Mouse (Mus musculus) heart, embryonic 10.5 days (tissue): ENCODE results near the gene Slc35g2. TPM values are rescaled to one million over a fixed set of nuclear protein-coding genes. Genes with fewer than 3 reads are reported as not detected.

Source experiments
- DNase-seq: peaks from one replicate; pipeline ENCODE4 v3.0.0-alpha.2; 2017; ENCODE audit warnings: low spot score
- H3K27ac ChIP-seq: fragments of 300-500 bp; sonication (generic); 2 replicates; pipeline ENCODE4 v1.5.1; 2016; ENCODE audit warnings: mild to moderate bottlenecking
- H3K27me3 ChIP-seq: fragments of 300-500 bp; sonication (generic); 2 replicates; pipeline ENCODE4 v1.6.1; 2016; ENCODE audit warnings: mild to moderate bottlenecking; ENCODE audit not compliant: poor library complexity, insufficient read depth, severe bottlenecking
- H3K36me3 ChIP-seq: fragments of 300-500 bp; sonication (generic); 2 replicates; pipeline ENCODE4 v1.6.1; 2016; ENCODE audit warnings: mild to moderate bottlenecking, moderate library complexity
- H3K4me1 ChIP-seq: fragments of 300-500 bp; sonication (generic); 2 replicates; pipeline ENCODE4 v1.6.1; 2016; ENCODE audit warnings: mild to moderate bottlenecking
- H3K4me3 ChIP-seq: fragments of 300-500 bp; sonication (generic); 2 replicates; pipeline ENCODE4 v1.5.1; 2016; ENCODE audit warnings: mild to moderate bottlenecking, moderate library complexity
- H3K9me3 ChIP-seq: fragments of 300-500 bp; sonication (generic); 2 replicates; pipeline ENCODE4 v1.6.1; 2016; ENCODE audit warnings: mild to moderate bottlenecking, moderate library complexity
- WGBS: fragments of 180-500 bp; shearing (Covaris S2); methylation state at CpG from one replicate; pipeline ENCODE4 v1.1.7; 2016; 5-methylcytosine and 5-hydroxymethylcytosine counted together
- polyA plus RNA-seq: library from polyadenylated mRNA; unstranded; fragments of >200 nt; fragmentation: Nextera tagmentation; extraction: Ambion mirVana; gene quantifications from 2 replicates; pipeline ENCODE4 v1.2.1, GENCODE M21; 2016

Gene Slc35g2
- polyA plus RNA-seq, 1 experiment from 2014 or later = 9.0 TPM

DNA sequence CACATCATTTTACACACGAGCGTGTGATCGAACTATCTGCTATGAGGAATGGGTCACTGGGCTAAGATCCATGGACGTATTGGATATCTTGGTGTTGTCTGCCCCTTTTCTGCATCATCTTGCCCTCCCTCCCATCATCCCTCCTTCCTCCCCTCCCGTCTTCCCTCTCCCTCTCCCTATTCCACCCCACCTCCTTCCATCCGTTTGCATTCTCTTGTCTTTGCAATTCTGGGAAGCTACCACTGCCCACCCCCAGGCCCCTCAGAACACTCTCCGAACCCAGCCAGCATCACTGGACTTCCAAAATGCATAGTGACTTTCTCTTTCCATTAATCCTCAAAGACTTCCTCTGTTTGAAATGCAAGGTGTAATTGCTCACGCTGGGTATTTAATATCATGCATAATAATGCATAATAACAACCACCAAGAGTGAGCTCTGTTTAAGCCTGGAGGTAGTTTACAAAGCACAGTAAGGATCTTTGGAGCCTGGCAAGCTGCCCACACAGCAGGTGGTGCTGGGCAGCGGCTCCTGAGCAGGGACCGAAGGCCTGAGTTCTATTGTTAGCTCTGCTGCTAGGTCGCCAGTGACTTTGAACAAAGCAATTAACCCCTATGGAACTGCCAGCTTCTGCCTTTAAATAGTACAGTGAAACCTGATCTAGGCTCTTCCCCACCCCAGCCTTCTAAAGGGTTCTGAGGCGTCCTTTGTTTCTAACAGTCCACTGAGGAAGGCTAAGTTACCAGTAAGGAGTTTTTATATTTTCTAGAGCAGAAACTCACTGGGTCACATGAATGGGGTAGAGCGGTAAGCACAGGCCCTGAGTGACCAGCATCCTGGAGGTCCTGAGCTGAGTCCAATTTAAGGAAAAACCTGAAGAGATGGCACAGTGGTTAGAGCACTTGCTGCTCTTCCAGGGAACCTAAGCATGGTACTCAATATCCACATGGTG, 10.9 kb upstream of the Slc35g2 start:
- Histone ChIP-seq H3K9me3 (no peaks in the 10 kb centered on the region), H3K36me3 (no peaks in the 10 kb centered on the region), H3K27me3 (no peaks in the 10 kb centered on the region), H3K4me3 (no peak overlapping the region), H3K27ac (peak overlapping the region; percentile 56), H3K4me1 (peaks cover 23% of the 10 kb centered on the region)
- DNase-seq = no peak
- WGBS = 40% methylated on average over 13 of the region's 13 CpGs

- no peak overlapping the region for H3K4me3 ChIP-seq
- H3K36me3 ChIP-seq = no peaks in the 10 kb centered on the region
- H3K27me3 ChIP-seq = no peaks in the 10 kb centered on the region
- H3K4me1 ChIP-seq = peaks cover 23% of the 10 kb centered on the region
- DNase-seq = no peak
- H3K27ac ChIP-seq = no peak overlapping the region
- WGBS = 67% methylated on average over 20 of the region's 20 CpGs
- H3K9me3 ChIP-seq = no peaks in the 10 kb centered on the region
Observed at GRCm38 (mm10) chr9:100580196-100580740, 9.4 kb upstream of the Slc35g2 start.

DNA sequence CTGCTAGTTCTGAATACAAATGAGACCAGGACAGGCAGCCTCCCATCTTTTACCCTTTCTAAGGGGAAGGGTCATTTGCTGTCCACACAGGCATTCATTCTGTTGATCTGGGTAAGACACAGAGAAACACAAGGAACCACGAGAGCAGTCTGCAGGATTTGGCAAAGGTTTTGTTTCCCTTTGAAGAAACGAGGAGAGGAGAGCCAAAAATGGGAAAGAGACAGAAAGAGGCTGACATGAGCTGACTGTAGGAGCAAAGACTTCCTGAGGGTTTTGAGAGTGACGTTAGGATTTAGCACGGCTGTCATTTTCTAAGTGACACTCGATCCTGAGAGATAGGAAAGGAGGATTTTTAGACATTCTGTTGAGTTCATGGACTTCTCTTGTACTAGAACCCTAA, 3.1 kb upstream of the Slc35g2 start:
- WGBS = 56% methylated on average over 5 of the region's 5 CpGs
- H3K36me3 ChIP-seq = no peaks in the 10 kb centered on the region
- no peaks in the 10 kb centered on the region for H3K9me3 ChIP-seq
- DNase-seq = no peak
- no peaks in the 10 kb centered on the region for H3K27me3 ChIP-seq
- no peak overlapping the region for H3K4me3 ChIP-seq
- H3K27ac ChIP-seq = no peak overlapping the region
- peaks cover 11% of the 10 kb centered on the region for H3K4me1 ChIP-seq

- no peaks in the 10 kb centered on the region for H3K36me3 ChIP-seq
- no peak overlapping the region for H3K4me3 ChIP-seq
- no peak overlapping the region for H3K27ac ChIP-seq
- no peak for DNase-seq
- H3K9me3 ChIP-seq = no peaks in the 10 kb centered on the region
- peaks cover 11% of the 10 kb centered on the region for H3K4me1 ChIP-seq
- 63% methylated on average over 2 of the region's 2 CpGs for whole genome bisulfite sequencing
- H3K27me3 ChIP-seq = no peaks in the 10 kb centered on the region
Observed at GRCm38 (mm10) chr9:100573300-100573699, 2.4 kb upstream of the Slc35g2 start.

GRCm38 (mm10) chr9:100571511-100571910, 621 bp upstream of the Slc35g2 start:
- Histone ChIP-seq H3K27me3 (no peaks in the 10 kb centered on the region), H3K9me3 (no peaks in the 10 kb centered on the region), H3K36me3 (no peaks in the 10 kb centered on the region), H3K27ac (0 out of 2 replicates have a peak overlapping the region, but pooled peaks have one; percentile 88), H3K4me1 (peaks cover 11% of the 10 kb centered on the region), H3K4me3 (peak overlapping the region; percentile 84; the same call in 1 of the 2 replicates)
- no peak for DNase-seq
- 76% methylated on average over 1 of the region's 1 CpGs for WGBS

- DNase-seq = peak; percentile 81
- no peaks in the 10 kb centered on the region for H3K9me3 ChIP-seq
- peak overlapping the region; percentile 84 for H3K4me3 ChIP-seq
- H3K36me3 ChIP-seq = no peaks in the 10 kb centered on the region
- 6% methylated on average over 32 of the region's 32 CpGs for WGBS
- peaks cover 11% of the 10 kb centered on the region for H3K4me1 ChIP-seq
- H3K27me3 ChIP-seq = no peaks in the 10 kb centered on the region
- peak overlapping the region; percentile 88 for H3K27ac ChIP-seq
Observed at GRCm38 (mm10) chr9:100569798-100570625, 878 bp downstream of the Slc35g2 start.

DNA sequence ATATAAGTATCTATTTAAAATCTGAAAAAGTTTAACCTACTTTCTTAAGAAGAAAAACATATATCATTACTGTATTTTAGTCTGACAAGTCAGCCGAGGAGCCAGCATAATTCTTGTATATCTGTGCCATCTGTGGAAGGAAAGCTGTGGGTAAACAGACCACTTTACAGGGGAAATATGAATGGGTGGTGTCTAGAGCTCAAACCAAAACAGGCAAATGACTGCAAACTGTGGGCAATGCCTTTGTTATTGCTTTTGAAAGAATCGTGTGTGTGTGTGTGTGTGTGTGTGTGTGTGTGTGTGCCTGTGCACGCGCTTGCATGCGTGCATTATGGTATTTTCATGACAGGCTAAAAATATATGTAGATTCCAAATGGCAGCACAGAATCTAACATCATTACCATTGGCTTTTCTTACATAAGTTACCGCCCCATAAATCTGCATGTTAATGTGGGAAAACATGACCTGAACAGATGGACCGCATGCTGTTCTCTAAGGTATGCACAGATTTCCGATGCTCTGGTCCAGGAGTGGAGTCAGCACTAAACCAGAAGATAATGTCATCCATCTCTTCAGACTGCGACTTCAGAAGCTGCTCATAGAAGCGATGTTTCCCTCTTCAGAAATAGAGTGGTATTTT, 10.5 kb downstream of the Slc35g2 start:
- Histone ChIP-seq H3K4me3 (no peak overlapping the region), H3K4me1 (no peaks in the 10 kb centered on the region), H3K27me3 (no peaks in the 10 kb centered on the region), H3K27ac (no peak overlapping the region), H3K9me3 (no peaks in the 10 kb centered on the region), H3K36me3 (no peaks in the 10 kb centered on the region)
- 86% methylated on average over 10 of the region's 10 CpGs for WGBS
- DNase-seq = no peak

DNA sequence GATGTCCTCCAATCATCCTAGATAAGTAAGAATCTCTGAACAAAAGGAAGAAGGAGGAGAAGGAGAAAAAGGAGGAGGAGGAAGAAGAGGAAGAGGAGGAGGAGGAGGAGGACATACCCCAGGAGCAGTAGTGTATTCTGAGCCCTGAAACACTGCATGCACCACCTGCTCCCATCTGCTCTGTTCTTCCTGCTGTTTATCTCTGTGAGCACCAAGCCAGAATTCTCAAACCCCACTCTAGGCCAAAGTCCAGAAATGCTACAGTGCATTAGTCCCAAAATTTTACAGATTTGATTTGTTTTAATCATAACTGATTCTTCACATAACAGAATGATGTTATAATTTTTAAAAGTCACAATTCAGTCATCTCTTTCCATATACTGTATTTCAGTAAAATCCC, 11.9 kb downstream of the Slc35g2 start:
- DNase-seq = no peak
- H3K4me1 ChIP-seq = no peaks in the 10 kb centered on the region
- no peaks in the 10 kb centered on the region for H3K27me3 ChIP-seq
- H3K4me3 ChIP-seq = no peak overlapping the region
- no peaks in the 10 kb centered on the region for H3K36me3 ChIP-seq
- no peak overlapping the region for H3K27ac ChIP-seq
- H3K9me3 ChIP-seq = no peaks in the 10 kb centered on the region

- 68% methylated on average over 4 of the region's 4 CpGs for WGBS
Observed at GRCm38 (mm10) chr9:100558023-100558573, 12.8 kb downstream of the Slc35g2 start.

GRCm38 (mm10) chr9:100555686-100556085, 15.2 kb downstream of the Slc35g2 start:
- Histone ChIP-seq H3K4me1 (no peaks in the 10 kb centered on the region), H3K36me3 (peaks cover 11% of the 10 kb centered on the region), H3K4me3 (no peak overlapping the region), H3K27ac (no peak overlapping the region), H3K9me3 (no peaks in the 10 kb centered on the region), H3K27me3 (no peaks in the 10 kb centered on the region)
- DNase-seq = no peak
- WGBS = 73% methylated on average over 5 of the region's 5 CpGs

More at GRCm38 (mm10) chr9:100558023-100558573, 12.8 kb downstream of the Slc35g2 start:
- DNase-seq = no peak
- H3K9me3 ChIP-seq = no peaks in the 10 kb centered on the region
- H3K4me3 ChIP-seq = no peak overlapping the region
- H3K4me1 ChIP-seq = no peaks in the 10 kb centered on the region
- H3K36me3 ChIP-seq = no peaks in the 10 kb centered on the region; the same call in 1 of the 2 replicates
- no peaks in the 10 kb centered on the region for H3K27me3 ChIP-seq
- H3K27ac ChIP-seq = no peak overlapping the region

GRCm38 (mm10) chr9:100548313-100548712, 22.6 kb downstream of the Slc35g2 start:
- no peaks in the 10 kb centered on the region for H3K27me3 ChIP-seq
- DNase-seq = no peak
- peaks cover 6% of the 10 kb centered on the region for H3K4me1 ChIP-seq
- H3K36me3 ChIP-seq = peaks cover 22% of the 10 kb centered on the region
- no peak overlapping the region for H3K4me3 ChIP-seq
- peaks cover 5% of the 10 kb centered on the region; the same call in 1 of the 2 replicates for H3K9me3 ChIP-seq
- 92% methylated on average over 2 of the region's 2 CpGs for WGBS
- H3K27ac ChIP-seq = no peak overlapping the region

- DNase-seq = no peak
- peak overlapping the region; percentile 98 for H3K27ac ChIP-seq
- WGBS = 12% methylated on average over 9 of the region's 9 CpGs
- peaks cover 5% of the 10 kb centered on the region; the same call in 1 of the 2 replicates for H3K9me3 ChIP-seq
- peak overlapping the region; percentile 83 for H3K4me3 ChIP-seq
- H3K4me1 ChIP-seq = peaks cover 6% of the 10 kb centered on the region
- peaks cover 12% of the 10 kb centered on the region for H3K36me3 ChIP-seq
- no peaks in the 10 kb centered on the region for H3K27me3 ChIP-seq
Observed at GRCm38 (mm10) chr9:100546594-100546910, 24.3 kb downstream of the Slc35g2 start.
